ENCODE assay signal across 15 mouse cellular contexts in genomic region chr8:119353659-119354023, GRCm38 (mm10).
"Had no signal": no experiment of that assay in that cellular context is flagged by ENCODE, and none has a peak within 500 bp of the region (broad histone marks: within the 10 kb centered on the region; RNA-seq: fewer than 3 reads in every experiment).

No protein-coding gene starts in this region.

- H3K4me2 ChIP-seq: limb, embryonic 12.5 days; lung, embryonic 15.5 days; midbrain, embryonic 13.5 days; neural tube, embryonic 15.5 days had no signal

- H3K4me3 ChIP-seq: layer of hippocampus, adult 2 months; left cerebral cortex, adult 2 months; limb, embryonic 12.5 days; lung, embryonic 15.5 days; midbrain, embryonic 13.5 days; myocyte; neural tube, embryonic 15.5 days had no signal

- ATAC-seq: intestine, postnatal 0 days; midbrain, embryonic 13.5 days had no signal

- DNase-seq: kidney, adult 9 months; kidney, postnatal 36 days; lung, postnatal 14 days; thymus, postnatal 4 days had no signal

- H3K4me1 ChIP-seq: limb, embryonic 12.5 days; lung, embryonic 15.5 days; midbrain, embryonic 13.5 days; neural tube, embryonic 15.5 days had no signal

- H3K9ac ChIP-seq: limb, embryonic 12.5 days; lung, embryonic 15.5 days; midbrain, embryonic 13.5 days; neural tube, embryonic 15.5 days had no signal

- H3K27me3 ChIP-seq: limb, embryonic 12.5 days; lung, embryonic 15.5 days; midbrain, embryonic 13.5 days; neural tube, embryonic 15.5 days had no signal

- H3K27ac ChIP-seq: kidney, postnatal 0 days; layer of hippocampus, adult 2 months; left cerebral cortex, adult 2 months; limb, embryonic 12.5 days; lung, embryonic 15.5 days; macrophage; midbrain, embryonic 13.5 days; neural tube, embryonic 15.5 days; stomach, postnatal 0 days had no signal

- H3K9me3 ChIP-seq: limb, embryonic 12.5 days; lung, embryonic 15.5 days; midbrain, embryonic 13.5 days; neural tube, embryonic 15.5 days had no signal
